Mouse (Mus musculus): ENCODE measurements around the gene Dis3l2. TPM values are rescaled to one million over a fixed set of nuclear protein-coding genes. Genes with fewer than 3 reads are reported as not detected.

Dis3l2 gene
- polyA plus RNA-seq, 1 experiment = 5.6 TPM

- Histone ChIP-seq H3K4me3 (ENCODE audit: insufficient read depth, low read depth, low read length) (no peak overlapping the region), H3K27ac (replicated peaks; ENCODE audit: low read depth, low read length) (no peak overlapping the region), H3K4me1 (ENCODE audit: control insufficient read depth, insufficient read depth, insufficient read length, low read length) (peaks cover 3% of the 10 kb centered on the region; the same call in 1 of the 2 replicates)
Observed at GRCm38 (mm10) chr1:87001365-87001764, 297.8 kb downstream of the Dis3l2 start.

DNA sequence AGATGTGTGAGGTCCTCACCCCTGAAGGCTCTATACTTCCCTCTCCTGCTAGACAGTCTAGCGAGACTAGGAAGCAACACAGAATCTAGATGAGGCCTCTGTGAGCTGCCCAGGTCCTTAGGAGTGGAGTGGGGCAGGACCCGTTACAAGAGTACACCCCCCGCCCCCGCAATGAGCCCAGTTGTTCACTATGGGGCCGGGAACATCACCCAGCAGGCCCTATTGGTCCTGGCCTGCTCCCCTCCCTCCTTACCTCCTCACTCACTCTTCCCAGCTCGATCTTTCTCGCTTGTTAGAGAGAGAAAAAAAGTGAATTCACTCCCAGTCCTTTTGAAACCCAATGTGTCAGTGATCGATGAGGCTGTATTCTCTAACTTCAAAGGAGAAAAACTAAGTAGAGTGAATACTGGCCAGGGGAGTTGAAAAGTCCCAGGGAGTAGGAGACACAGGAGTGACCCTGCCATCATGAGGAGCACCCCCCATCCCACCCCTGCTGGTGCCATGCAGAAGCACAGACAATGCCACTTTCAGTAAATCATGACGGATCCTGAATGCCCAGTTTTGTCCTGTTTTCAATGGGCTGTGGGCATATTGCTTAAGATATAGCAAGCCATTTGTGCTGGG is 299.0 kb downstream of the Dis3l2 start:
- Histone ChIP-seq H3K27ac (replicated peaks; ENCODE audit: low read depth, low read length) (no peak overlapping the region), H3K4me3 (ENCODE audit: insufficient read depth, low read depth, low read length) (no peak overlapping the region), H3K4me1 (ENCODE audit: control insufficient read depth, insufficient read depth, insufficient read length, low read length) (peaks cover 3% of the 10 kb centered on the region; the same call in 1 of the 2 replicates)

- H3K4me1 ChIP-seq (ENCODE audit: control insufficient read depth, insufficient read depth, insufficient read length, low read length) = peaks cover 2% of the 10 kb centered on the region; the same call in 1 of the 2 replicates
- H3K4me3 ChIP-seq (ENCODE audit: insufficient read depth, low read depth, low read length) = no peak overlapping the region
Observed at GRCm38 (mm10) chr1:87003169-87003552, 299.6 kb downstream of the Dis3l2 start.

DNA sequence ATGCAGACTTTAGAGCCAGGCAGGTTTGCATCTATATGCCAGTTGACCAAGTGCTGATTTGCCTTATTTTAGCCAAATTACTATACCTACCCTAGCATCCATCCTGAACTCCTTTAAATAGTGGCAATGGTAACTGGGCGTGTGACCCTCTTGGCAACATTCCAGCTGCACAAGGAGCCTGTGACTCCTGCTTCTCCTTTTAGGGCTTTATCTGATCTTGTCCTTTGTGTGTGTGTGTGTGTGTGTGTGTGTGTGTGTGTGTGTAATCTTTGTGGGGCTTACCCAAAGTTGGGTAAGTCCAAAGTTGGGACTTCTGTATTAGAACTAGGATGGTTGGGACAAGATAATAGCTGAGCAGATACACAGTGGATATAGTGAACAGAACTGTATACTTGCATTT is 302.8 kb downstream of the Dis3l2 start:
- H3K27ac ChIP-seq (replicated peaks; ENCODE audit: low read depth, low read length) = no peak overlapping the region
- no peaks in the 10 kb centered on the region for H3K4me1 ChIP-seq (ENCODE audit: control insufficient read depth, insufficient read depth, insufficient read length, low read length)
- no peak overlapping the region for H3K4me3 ChIP-seq (ENCODE audit: insufficient read depth, low read depth, low read length)

More at GRCm38 (mm10) chr1:87003169-87003552, 299.6 kb downstream of the Dis3l2 start:
- no peak overlapping the region for H3K27ac ChIP-seq (replicated peaks; ENCODE audit: low read depth, low read length)

- no peaks in the 10 kb centered on the region for H3K4me1 ChIP-seq (ENCODE audit: control insufficient read depth, insufficient read depth, insufficient read length, low read length)
- H3K4me3 ChIP-seq (ENCODE audit: insufficient read depth, low read depth, low read length) = no peak overlapping the region
- no peak overlapping the region for H3K27ac ChIP-seq (replicated peaks; ENCODE audit: low read depth, low read length)
Observed at GRCm38 (mm10) chr1:87008211-87008610, 304.6 kb downstream of the Dis3l2 start.

DNA sequence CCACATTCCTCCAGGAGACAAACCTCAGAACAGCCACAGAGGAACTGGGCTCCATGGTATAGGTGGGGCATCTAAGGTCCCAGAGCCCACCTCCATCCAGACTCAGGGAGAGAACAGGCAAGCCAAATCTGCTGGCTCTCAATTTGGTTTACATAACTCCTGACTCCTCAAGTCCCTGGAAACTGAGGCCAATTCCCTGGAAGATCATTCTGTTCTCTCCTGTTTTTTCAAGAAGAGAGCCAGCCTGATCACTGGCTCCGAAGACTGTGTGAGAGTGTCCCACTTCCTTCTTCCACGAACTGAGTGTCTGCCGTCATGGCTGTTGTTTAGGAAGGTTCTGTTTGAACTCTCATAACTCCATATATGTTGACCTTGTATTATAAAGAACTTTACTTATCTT is 305.5 kb downstream of the Dis3l2 start:
- no peaks in the 10 kb centered on the region for H3K4me1 ChIP-seq (ENCODE audit: control insufficient read depth, insufficient read depth, insufficient read length, low read length)
- no peak overlapping the region for H3K27ac ChIP-seq (replicated peaks; ENCODE audit: low read depth, low read length)
- H3K4me3 ChIP-seq (ENCODE audit: insufficient read depth, low read depth, low read length) = no peak overlapping the region

DNA sequence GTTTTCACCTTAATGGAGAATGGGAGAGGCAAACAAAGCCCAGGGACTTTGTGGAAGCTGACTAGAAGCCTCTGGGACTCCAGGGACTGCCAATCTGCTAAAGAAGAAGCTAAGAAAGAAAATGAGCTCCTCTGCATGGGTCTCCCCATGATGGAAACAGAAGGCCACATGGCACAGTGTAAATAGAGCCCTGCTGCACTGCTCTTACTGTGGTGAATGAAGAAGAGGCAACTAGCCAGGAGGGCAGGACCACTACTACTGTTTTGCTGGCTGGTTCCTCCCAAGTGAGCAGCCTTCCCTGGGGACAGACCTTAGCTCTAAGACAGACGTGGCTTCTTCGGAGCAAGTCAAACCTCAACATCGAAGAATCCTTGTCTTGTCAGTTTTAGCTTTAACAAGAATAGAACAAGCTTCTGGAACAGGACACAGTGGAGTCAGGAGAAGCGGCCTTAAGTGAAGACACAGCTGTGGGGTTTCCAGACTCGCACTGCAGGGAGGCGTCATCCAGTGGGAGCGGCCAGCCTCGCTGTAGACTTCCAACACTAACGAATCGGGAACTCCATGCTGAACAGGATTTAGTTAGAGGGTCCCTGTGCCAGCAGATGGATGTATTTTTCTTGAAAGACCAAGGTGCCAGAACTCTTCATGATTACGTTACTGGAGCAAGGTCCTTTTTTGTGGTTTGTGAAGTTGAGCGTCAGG is 307.2 kb downstream of the Dis3l2 start:
- Histone ChIP-seq H3K4me3 (ENCODE audit: insufficient read depth, low read depth, low read length) (no peak overlapping the region), H3K4me1 (ENCODE audit: control insufficient read depth, insufficient read depth, insufficient read length, low read length) (no peaks in the 10 kb centered on the region), H3K27ac (replicated peaks; ENCODE audit: low read depth, low read length) (no peak overlapping the region)

DNA sequence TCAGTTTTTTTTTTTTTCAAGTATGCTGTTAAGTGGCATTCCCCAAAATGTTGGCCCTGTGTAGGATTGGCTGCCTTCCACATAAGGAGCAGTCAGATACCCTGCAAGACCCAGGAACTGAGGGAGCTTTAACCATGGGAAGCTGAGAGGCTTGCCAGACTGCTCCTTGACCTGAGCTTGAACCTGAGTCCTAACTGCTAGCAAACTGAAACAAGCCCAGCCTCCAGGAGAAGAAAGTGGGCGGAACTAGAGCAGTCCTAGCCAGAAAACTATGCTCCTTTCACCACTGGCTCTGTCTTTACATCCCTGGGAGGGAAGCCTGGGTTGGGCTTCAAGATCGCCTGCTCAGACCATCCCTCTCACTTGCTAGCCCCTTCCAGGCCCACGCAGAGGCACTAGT is 308.1 kb downstream of the Dis3l2 start:
- H3K4me1 ChIP-seq (ENCODE audit: control insufficient read depth, insufficient read depth, insufficient read length, low read length) = no peaks in the 10 kb centered on the region
- H3K27ac ChIP-seq (replicated peaks; ENCODE audit: low read depth, low read length) = no peak overlapping the region
- H3K4me3 ChIP-seq (ENCODE audit: insufficient read depth, low read depth, low read length) = no peak overlapping the region

GRCm38 (mm10) chr1:87012606-87013005 is 309.0 kb downstream of the Dis3l2 start:
- Histone ChIP-seq H3K27ac (replicated peaks; ENCODE audit: low read depth, low read length) (no peak overlapping the region), H3K4me1 (ENCODE audit: control insufficient read depth, insufficient read depth, insufficient read length, low read length) (no peaks in the 10 kb centered on the region), H3K4me3 (ENCODE audit: insufficient read depth, low read depth, low read length) (no peak overlapping the region)

GRCm38 (mm10) chr1:87020714-87021113 is 317.1 kb downstream of the Dis3l2 start:
- H3K4me3 ChIP-seq (ENCODE audit: insufficient read depth, low read depth, low read length) = no peak overlapping the region
- 0 out of 2 replicates have a peak, but pooled peaks cover 4% of the 10 kb centered on the region for H3K4me1 ChIP-seq (ENCODE audit: control insufficient read depth, insufficient read depth, insufficient read length, low read length)
- H3K27ac ChIP-seq (replicated peaks; ENCODE audit: low read depth, low read length) = no peak overlapping the region

DNA sequence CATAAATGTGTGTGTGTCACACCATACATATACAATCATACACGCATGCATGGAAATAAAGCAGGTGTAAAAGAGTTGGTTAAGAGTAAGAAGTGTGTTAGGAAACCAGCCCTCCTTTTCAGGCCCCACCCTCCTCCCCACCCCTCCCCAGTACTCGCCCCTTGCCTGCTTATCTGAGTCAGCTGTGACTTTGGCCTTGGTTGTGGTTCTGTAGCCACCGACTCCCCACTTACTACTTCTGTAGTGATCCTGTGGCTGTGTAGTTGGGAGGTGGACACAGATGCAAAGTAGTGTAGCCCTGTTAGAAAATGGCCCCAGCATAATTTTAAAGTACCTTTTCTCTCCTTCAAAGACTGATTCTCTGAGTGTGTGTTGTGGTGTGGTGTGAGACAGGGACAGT is 318.0 kb downstream of the Dis3l2 start:
- Histone ChIP-seq H3K27ac (replicated peaks; ENCODE audit: low read depth, low read length) (no peak overlapping the region), H3K4me3 (ENCODE audit: insufficient read depth, low read depth, low read length) (no peak overlapping the region), H3K4me1 (ENCODE audit: control insufficient read depth, insufficient read depth, insufficient read length, low read length) (0 out of 2 replicates have a peak, but pooled peaks cover 4% of the 10 kb centered on the region)

DNA sequence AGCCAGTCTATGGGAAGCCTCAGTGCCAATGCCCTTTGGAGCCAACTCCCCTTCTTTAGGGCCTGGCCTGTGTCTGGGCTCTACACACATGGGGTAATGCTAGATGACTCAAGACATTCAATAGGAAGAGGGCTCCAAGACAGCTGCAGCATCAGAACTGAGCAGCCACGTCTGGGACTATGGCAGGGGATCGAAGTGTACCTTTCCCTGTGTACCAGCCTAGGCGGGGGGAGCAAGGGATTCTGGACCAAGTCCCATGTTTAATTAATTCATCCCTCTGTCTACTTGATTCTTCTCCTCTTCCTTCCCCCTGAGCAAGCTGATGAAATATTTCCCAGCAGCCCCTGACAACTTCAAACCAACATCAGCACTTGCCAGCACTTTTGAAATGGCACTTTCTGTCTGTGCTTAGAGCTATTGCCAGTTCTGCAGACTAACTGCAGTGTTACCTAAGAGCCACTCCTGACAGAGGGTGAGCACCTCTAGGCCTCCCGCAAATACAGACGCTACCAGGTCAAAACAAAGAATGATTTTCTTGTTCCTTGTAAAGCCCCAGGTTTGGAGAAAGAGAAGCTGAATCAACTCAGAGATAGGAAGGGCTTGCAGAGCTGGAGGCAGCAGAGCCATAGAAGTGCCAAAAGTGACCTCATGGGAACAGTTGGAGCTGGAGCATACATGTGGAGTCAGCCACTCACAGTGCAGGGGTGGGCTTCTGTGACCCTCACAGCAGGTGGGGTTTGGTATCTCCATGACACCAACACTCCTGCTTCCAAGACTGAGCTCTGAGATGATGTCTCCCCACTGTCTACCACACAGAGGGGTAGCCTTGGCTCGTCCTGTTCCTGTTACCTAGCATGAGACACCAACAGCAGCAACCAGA is 319.9 kb downstream of the Dis3l2 start:
- H3K27ac ChIP-seq (replicated peaks; ENCODE audit: low read depth, low read length) = no peak overlapping the region
- H3K4me3 ChIP-seq (ENCODE audit: insufficient read depth, low read depth, low read length) = no peak overlapping the region
- H3K4me1 ChIP-seq (ENCODE audit: control insufficient read depth, insufficient read depth, insufficient read length, low read length) = 0 out of 2 replicates have a peak, but pooled peaks cover 4% of the 10 kb centered on the region

DNA sequence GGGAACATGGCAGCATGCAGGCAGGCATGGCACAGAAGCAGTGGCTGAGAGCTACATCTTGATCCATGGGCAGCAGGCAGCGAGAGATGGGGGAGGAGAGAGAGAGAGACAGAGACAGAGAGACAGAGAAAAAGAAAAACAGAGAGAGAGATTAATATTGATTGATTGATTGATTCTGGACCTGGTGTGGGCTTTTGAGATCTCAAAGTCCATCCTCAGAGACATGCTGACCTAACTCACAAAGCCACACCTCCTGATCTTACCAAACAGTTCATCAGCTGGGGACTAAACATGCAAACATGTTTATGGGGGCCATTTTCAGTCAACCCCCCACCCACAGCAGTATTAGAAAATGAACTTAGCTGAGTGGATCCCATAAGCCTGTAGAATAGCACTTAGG is 321.4 kb downstream of the Dis3l2 start:
- no peak overlapping the region for H3K27ac ChIP-seq (replicated peaks; ENCODE audit: low read depth, low read length)
- peaks cover 10% of the 10 kb centered on the region; the same call in 1 of the 2 replicates for H3K4me1 ChIP-seq (ENCODE audit: control insufficient read depth, insufficient read depth, insufficient read length, low read length)
- H3K4me3 ChIP-seq (ENCODE audit: insufficient read depth, low read depth, low read length) = no peak overlapping the region

GRCm38 (mm10) chr1:87028786-87029185 is 325.2 kb downstream of the Dis3l2 start:
- Histone ChIP-seq H3K27ac (replicated peaks; ENCODE audit: low read depth, low read length) (no peak overlapping the region), H3K4me1 (ENCODE audit: control insufficient read depth, insufficient read depth, insufficient read length, low read length) (peaks cover 14% of the 10 kb centered on the region), H3K4me3 (ENCODE audit: insufficient read depth, low read depth, low read length) (no peak overlapping the region)

GRCm38 (mm10) chr1:87030652-87031051 is 327.0 kb downstream of the Dis3l2 start:
- Histone ChIP-seq H3K4me3 (ENCODE audit: insufficient read depth, low read depth, low read length) (no peak overlapping the region), H3K27ac (replicated peaks; ENCODE audit: low read depth, low read length) (no peak overlapping the region)

More at GRCm38 (mm10) chr1:87030652-87031051, 327.0 kb downstream of the Dis3l2 start:
- peaks cover 18% of the 10 kb centered on the region for H3K4me1 ChIP-seq (ENCODE audit: control insufficient read depth, insufficient read depth, insufficient read length, low read length)
